Mouse (Mus musculus) midbrain, embryonic 11.5 days (tissue): ENCODE data around the gene Slc4a10. TPM values are rescaled to one million over a fixed set of nuclear protein-coding genes. Genes with fewer than 3 reads are reported as not detected.

Source experiments
- ATAC-seq: fragments of 200-750 bp; cut with Nextera tagmentation; 2 replicates; pipeline ENCODE4 v1.8.0; 2017; ENCODE audit warnings: moderate TSS enrichment, moderate library complexity; ENCODE audit not compliant: low FRiP score
- DNase-seq: peaks from one replicate; pipeline ENCODE4 v3.0.0; 2015; ENCODE audit warnings: low spot score; ENCODE audit errors: missing footprints
- H3K27ac ChIP-seq: fragments of 300-500 bp; sonication (generic); 2 replicates; pipeline ENCODE4 v1.5.1; 2014; ENCODE audit warnings: low read depth, low read length
- H3K27me3 ChIP-seq: fragments of 300-500 bp; sonication (generic); 2 replicates; pipeline ENCODE4 v1.6.1; 2014; ENCODE audit warnings: mild to moderate bottlenecking, low read length, moderate library complexity, mixed read lengths; ENCODE audit not compliant: control insufficient read depth, insufficient read depth
- H3K36me3 ChIP-seq: fragments of 300-500 bp; sonication (generic); 2 replicates; pipeline ENCODE4 v1.6.1; 2014; ENCODE audit warnings: mild to moderate bottlenecking, low read length, moderate library complexity, mixed read lengths; ENCODE audit not compliant: control insufficient read depth, insufficient read depth
- H3K4me1 ChIP-seq: fragments of 300-500 bp; sonication (generic); 2 replicates; pipeline ENCODE4 v1.6.1; 2014; ENCODE audit warnings: low read length; ENCODE audit not compliant: control insufficient read depth, insufficient read depth
- H3K4me2 ChIP-seq: fragments of 300-500 bp; sonication (generic); 2 replicates; pipeline ENCODE4 v1.6.1; 2014; ENCODE audit warnings: mild to moderate bottlenecking, moderate library complexity
- H3K4me3 ChIP-seq: fragments of 300-500 bp; sonication (generic); 2 replicates; pipeline ENCODE4 v1.5.1; 2014; ENCODE audit warnings: low read depth, low read length
- H3K9ac ChIP-seq: fragments of 300-500 bp; sonication (generic); 2 replicates; pipeline ENCODE4 v1.6.1; 2014; ENCODE audit warnings: low read length
- H3K9me3 ChIP-seq: fragments of 300-500 bp; sonication (generic); 2 replicates; pipeline ENCODE4 v1.6.1; 2016; ENCODE audit warnings: low read length; ENCODE audit not compliant: control insufficient read depth
- WGBS: fragments of 180-500 bp; shearing (Covaris S2); extraction: QIAGEN DNeasy Blood & Tissue Kit; methylation state at CpG from one replicate; pipeline ENCODE4 v1.1.7; 2014; 5-methylcytosine and 5-hydroxymethylcytosine counted together
- polyA plus RNA-seq: library from polyadenylated mRNA; unstranded; fragments of >200 nt; fragmentation: Nextera tagmentation; extraction: Ambion mirVana; gene quantifications from 2 replicates; pipeline ENCODE4 v1.2.1, GENCODE M21; 2014

The Slc4a10 gene
- polyA plus RNA-seq, 1 experiment from 2014 or later = 0.63 TPM

DNA sequence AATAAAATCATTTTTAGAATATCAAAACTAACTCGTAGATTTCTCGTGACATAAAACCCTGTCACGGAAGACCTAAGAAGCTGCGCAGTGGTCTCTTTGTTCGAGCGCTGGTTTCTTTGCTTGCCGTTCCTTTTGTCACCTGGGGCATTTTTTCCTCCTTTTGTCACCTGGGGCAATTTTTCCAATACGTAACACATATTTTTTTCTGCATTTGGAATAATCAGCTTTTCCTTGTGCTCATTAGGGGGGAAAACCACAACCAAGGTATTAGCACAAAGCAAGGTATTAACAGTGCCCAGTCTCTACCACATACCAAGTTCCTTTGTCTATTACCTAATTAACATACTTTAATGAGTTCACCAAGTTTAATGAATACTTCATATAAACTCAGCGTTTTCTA, 42.9 kb downstream of the Slc4a10 start:
- Histone ChIP-seq H3K9me3 (no peaks in the 10 kb centered on the region), H3K4me1 (no peaks in the 10 kb centered on the region), H3K4me2 (no peak overlapping the region), H3K9ac (no peak overlapping the region), H3K27ac (no peak overlapping the region), H3K27me3 (no peaks in the 10 kb centered on the region), H3K4me3 (no peak overlapping the region), H3K36me3 (no peaks in the 10 kb centered on the region)
- peak; percentile 60 for ATAC-seq
- no peak for DNase-seq
- WGBS = 68% methylated on average over 9 of the region's 9 CpGs

DNA sequence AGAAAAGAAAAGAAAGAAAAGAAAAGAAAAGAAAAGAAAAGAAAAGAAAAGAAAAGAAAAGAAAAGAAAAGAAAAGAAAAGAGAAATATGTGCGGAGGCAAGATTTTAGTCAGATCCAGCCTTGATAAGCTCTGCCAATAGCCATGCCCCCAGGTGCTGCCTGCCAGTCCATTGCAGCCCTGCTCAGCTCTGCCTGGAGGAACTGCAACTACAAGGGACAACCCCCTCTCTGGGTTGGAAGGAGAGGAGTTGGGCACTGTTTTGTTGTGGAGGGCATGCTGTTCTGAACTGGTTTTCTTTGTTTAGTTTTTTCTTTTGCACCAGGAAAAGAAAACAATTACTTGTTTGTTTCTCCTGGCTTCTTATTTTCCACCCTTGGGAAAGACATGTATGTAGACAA, 54.3 kb downstream of the Slc4a10 start:
- no peaks in the 10 kb centered on the region for H3K9me3 ChIP-seq
- no peaks in the 10 kb centered on the region for H3K36me3 ChIP-seq
- no peak overlapping the region for H3K4me2 ChIP-seq
- DNase-seq = no peak
- no peaks in the 10 kb centered on the region for H3K27me3 ChIP-seq
- no peaks in the 10 kb centered on the region for H3K4me1 ChIP-seq
- no peak overlapping the region for H3K4me3 ChIP-seq
- H3K9ac ChIP-seq = no peak overlapping the region
- ATAC-seq = no peak
- H3K27ac ChIP-seq = no peak overlapping the region
- WGBS = 86% methylated on average over 1 of the region's 1 CpGs

GRCm38 (mm10) chr2:62115346-62115745, 69.1 kb downstream of the Slc4a10 start:
- Histone ChIP-seq H3K4me1 (no peaks in the 10 kb centered on the region), H3K27ac (no peak overlapping the region), H3K9ac (no peak overlapping the region), H3K4me2 (no peak overlapping the region), H3K9me3 (no peaks in the 10 kb centered on the region), H3K36me3 (no peaks in the 10 kb centered on the region), H3K27me3 (no peaks in the 10 kb centered on the region), H3K4me3 (no peak overlapping the region)
- DNase-seq (no peak), ATAC-seq (no peak)
- 85% methylated on average over 4 of the region's 4 CpGs for WGBS

DNA sequence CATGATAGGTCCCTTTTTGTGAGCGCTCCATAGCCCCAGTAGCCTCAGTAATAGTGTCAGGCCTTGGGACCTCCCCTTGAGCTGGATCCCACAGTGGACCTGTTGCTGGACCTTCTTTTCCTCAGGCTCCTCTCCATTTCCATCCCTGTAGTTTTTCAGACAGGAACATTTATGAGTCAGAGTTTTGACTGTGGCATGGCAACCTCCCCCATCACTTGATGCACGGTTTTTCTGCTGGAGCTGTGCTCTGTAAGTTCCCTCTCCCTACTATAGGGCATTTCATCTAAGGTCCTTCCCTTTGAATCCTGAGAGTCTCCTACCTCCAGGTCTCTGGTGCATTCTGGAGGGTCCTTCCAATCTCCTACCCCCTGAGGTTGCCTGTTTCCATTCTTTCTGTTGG, 83.7 kb downstream of the Slc4a10 start:
- 93% methylated on average over 2 of the region's 2 CpGs for WGBS
- no peaks in the 10 kb centered on the region for H3K4me1 ChIP-seq
- no peak overlapping the region for H3K27ac ChIP-seq
- ATAC-seq (no peak), DNase-seq (peak; percentile 12)
- no peaks in the 10 kb centered on the region for H3K27me3 ChIP-seq
- no peak overlapping the region for H3K9ac ChIP-seq
- H3K36me3 ChIP-seq = no peaks in the 10 kb centered on the region
- H3K9me3 ChIP-seq = no peaks in the 10 kb centered on the region
- H3K4me3 ChIP-seq = no peak overlapping the region
- H3K4me2 ChIP-seq = no peak overlapping the region

- Histone ChIP-seq H3K4me2 (no peak overlapping the region), H3K9me3 (no peaks in the 10 kb centered on the region), H3K27me3 (no peaks in the 10 kb centered on the region), H3K27ac (no peak overlapping the region), H3K4me3 (no peak overlapping the region), H3K4me1 (no peaks in the 10 kb centered on the region), H3K36me3 (no peaks in the 10 kb centered on the region), H3K9ac (no peak overlapping the region)
- DNase-seq (no peak), ATAC-seq (no peak)
- WGBS = 62% methylated on average over 8 of the region's 8 CpGs
These were observed 88.6 kb downstream of the Slc4a10 start for GRCm38 (mm10) chr2:62134911-62135310.

DNA sequence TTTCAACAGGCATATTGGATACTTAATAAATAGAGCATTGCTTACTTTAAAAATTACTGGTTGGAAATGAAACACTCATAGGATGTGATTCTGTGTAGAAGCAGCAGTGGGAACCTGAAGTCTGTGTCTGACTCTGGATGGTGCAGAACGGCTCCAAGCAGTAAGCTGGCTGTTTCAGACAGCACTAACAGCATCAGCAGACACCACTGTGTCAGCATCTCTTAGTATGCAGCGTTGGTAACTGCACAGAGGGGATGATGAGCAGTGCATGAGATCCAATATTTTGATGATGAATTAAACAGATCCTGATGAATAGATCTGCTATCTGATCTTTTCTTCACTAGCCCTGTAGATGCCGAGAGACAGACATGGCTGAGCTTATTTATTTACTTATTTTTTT, 101.4 kb downstream of the Slc4a10 start:
- DNase-seq = no peak
- WGBS = 75% methylated on average over 3 of the region's 3 CpGs
- ATAC-seq = 0 out of 2 replicates have a peak, but pooled peaks have one; percentile 46

DNA sequence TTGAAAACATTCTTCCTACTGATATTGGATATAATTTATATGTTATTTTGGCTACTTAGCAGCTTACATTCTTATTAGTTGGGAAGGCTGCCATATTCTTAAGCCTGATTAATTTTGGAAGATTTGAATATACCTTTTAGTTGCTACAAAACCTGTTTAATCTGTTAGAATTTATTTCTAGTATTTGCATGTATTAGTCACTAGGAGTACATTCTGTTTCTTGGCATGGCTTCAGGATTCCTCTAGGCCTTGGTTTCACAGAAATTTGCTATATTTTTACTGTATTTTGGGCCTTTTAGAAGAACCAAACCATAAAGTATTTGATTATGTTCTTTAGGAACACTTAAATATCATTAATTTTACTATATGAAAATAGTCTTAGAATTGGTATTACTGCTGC, 103.2 kb downstream of the Slc4a10 start:
- H3K27ac ChIP-seq = no peak overlapping the region
- DNase-seq = no peak

More for the DNA sequence above, 101.4 kb downstream of the Slc4a10 start:
- H3K4me2 ChIP-seq = no peak overlapping the region
- no peak overlapping the region for H3K4me3 ChIP-seq
- no peaks in the 10 kb centered on the region for H3K36me3 ChIP-seq
- H3K27ac ChIP-seq = no peak overlapping the region
- H3K4me1 ChIP-seq = no peaks in the 10 kb centered on the region
- no peak overlapping the region for H3K9ac ChIP-seq
- H3K9me3 ChIP-seq = no peaks in the 10 kb centered on the region
- no peaks in the 10 kb centered on the region for H3K27me3 ChIP-seq

DNA sequence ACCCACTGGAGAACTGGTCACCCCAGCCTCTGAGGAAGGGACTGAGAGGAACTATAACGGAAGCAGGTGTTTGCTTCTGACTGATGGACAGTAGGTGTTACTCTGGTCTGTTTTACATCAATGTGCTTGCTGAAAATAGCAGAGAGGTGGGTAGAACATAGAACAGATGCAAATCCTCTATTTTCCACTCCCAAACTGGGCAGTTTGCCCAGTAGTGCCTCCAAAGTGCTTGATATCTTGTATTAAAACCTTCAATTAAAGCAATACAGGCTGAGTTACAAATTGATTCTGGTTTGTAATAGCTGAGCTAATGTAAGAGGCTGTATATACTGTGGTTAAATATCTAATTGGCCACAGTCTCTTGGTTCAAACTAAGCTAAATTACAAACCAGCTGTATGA, 104.6 kb downstream of the Slc4a10 start:
- Histone ChIP-seq H3K36me3 (no peaks in the 10 kb centered on the region), H3K9ac (no peak overlapping the region), H3K4me2 (no peak overlapping the region), H3K9me3 (no peaks in the 10 kb centered on the region), H3K27me3 (no peaks in the 10 kb centered on the region), H3K4me1 (no peaks in the 10 kb centered on the region), H3K4me3 (no peak overlapping the region), H3K27ac (no peak overlapping the region)
- no peak for ATAC-seq
- DNase-seq = no peak
- WGBS = 89% methylated on average over 1 of the region's 1 CpGs

More for the DNA sequence above, 103.2 kb downstream of the Slc4a10 start:
- Histone ChIP-seq H3K9me3 (no peaks in the 10 kb centered on the region), H3K4me1 (no peaks in the 10 kb centered on the region), H3K4me3 (no peak overlapping the region), H3K27me3 (no peaks in the 10 kb centered on the region), H3K9ac (no peak overlapping the region), H3K4me2 (no peak overlapping the region), H3K36me3 (no peaks in the 10 kb centered on the region)
- no peak for ATAC-seq

DNA sequence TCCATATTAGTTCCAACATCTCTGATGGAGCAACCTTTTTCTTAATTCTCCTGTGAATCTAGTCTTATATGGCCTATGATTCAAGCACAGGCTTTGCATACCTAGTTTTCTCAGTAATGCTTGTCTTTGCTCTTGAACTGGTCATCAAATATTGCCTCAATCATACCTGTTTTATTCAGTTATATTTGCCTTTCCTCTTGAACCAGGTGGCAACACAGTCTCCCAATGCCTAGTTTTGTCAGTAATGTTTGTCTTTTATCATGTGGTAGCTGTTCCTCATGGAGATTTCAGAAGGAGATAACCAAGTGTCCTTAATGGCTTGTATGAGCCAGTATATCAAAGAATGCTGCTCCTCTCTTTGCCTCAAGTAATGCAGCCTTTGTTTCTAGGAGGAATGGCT, 163.8 kb downstream of the Slc4a10 start:
- Histone ChIP-seq H3K9me3 (no peaks in the 10 kb centered on the region), H3K9ac (no peak overlapping the region), H3K27ac (no peak overlapping the region), H3K4me1 (no peaks in the 10 kb centered on the region), H3K36me3 (no peaks in the 10 kb centered on the region), H3K4me2 (no peak overlapping the region), H3K27me3 (no peaks in the 10 kb centered on the region), H3K4me3 (no peak overlapping the region)
- no peak for ATAC-seq
- DNase-seq = no peak

- no peak overlapping the region for H3K9ac ChIP-seq
- 92% methylated on average over 5 of the region's 5 CpGs for WGBS
- H3K27ac ChIP-seq = no peak overlapping the region
- no peaks in the 10 kb centered on the region for H3K27me3 ChIP-seq
- no peaks in the 10 kb centered on the region for H3K36me3 ChIP-seq
- no peak overlapping the region for H3K4me3 ChIP-seq
- no peak overlapping the region for H3K4me2 ChIP-seq
- no peak for DNase-seq
- no peaks in the 10 kb centered on the region for H3K4me1 ChIP-seq
- no peaks in the 10 kb centered on the region for H3K9me3 ChIP-seq
- ATAC-seq = no peak
These were observed 164.8 kb downstream of the Slc4a10 start for GRCm38 (mm10) chr2:62211106-62211505.
